Mouse (Mus musculus): ENCODE measurements at regions not wholly inside any gene's neighbourhood (a gene's known extent, or its start where the extent isn't known, plus 50 kb on each side); places are given as distances from the start of the nearest gene placed in this dataset.

DNA sequence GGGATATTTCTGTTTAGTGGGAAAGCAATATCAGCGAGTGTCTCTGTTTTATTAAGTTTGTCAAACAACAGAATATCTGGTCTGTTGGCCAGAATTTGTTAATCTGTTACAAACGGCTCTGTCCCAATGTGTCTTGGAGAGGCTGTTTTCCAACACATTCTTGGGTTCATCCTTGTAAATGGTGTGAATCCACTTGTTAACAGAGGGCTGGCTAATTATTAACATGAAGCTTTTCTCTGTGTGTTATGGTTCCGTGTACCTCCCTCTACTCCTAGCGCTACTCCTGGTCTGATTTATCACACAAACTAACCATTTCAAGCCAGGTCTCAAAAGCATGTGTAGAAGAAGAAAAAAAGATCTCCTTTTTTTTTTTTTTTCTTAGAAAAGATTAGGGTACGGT lies 60.4 kb downstream of the Pou3f3 start:
- no peak for DNase-seq

DNA sequence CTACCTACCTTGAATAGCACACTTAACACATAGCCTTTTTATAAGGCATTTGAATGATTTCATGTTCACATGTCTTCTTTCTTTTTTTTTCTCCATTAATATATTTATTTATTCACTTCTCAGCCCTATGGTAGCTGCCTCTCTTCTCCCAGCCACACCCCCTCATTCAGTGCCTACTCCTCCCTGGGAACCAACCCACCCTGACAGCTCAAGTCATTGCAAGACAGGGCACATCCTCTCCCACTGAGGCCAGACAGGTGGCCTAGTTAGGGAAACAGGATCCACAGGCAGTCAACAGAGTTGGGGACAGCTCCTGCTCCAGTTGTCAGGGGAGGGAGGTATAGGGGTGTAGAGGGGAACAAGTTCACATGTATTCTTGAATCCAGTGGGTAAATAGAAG lies 60.9 kb downstream of the Pou3f3 start:
- DNase-seq: no peak

- peak; percentile 40 for DNase-seq
Observed at GRCm38 (mm10) chr1:42763447-42763846, 67.9 kb downstream of the Pou3f3 start.

- DNase-seq: no peak
Observed at GRCm38 (mm10) chr1:42764048-42764447, 68.5 kb downstream of the Pou3f3 start.

GRCm38 (mm10) chr1:42770085-42770484 lies 74.5 kb downstream of the Pou3f3 start:
- no peak for DNase-seq

- no peak for DNase-seq
Observed at GRCm38 (mm10) chr1:42772000-42772399, 76.4 kb downstream of the Pou3f3 start.

DNA sequence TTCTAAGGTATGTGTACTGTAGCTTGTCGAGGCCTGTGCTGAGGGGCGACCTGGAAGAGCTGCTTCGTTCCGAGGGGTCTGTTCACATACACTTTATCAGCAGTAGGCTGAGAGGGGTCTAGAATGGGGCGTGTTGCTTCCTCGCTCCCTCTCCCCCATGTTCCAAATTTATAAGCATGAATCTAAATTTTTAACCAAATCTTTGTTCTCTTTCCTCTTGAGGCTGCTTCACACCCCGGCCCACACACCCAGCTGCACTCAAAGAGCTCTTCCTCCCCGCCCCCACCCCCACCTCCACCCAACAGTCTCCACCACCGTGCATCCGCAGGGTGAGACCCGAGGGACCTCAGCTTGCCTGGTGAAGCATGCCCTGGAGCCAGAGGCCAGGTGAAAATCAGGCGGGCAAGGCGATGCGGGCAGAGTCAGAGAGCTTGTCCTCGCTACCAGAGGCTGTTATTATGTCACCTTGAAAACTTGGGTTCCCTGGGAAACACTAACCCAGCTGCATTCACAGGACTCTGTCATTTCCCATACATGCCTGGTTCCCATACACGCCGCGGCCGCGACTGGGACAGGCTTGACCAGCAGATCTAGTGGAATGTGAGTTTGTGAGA lies 77.1 kb upstream of the Mrps9 start:
- no peak for DNase-seq

- no peak for DNase-seq
Observed at GRCm38 (mm10) chr1:42774971-42775892, 75.8 kb upstream of the Mrps9 start.

GRCm38 (mm10) chr1:42775893-42776287 lies 75.1 kb upstream of the Mrps9 start:
- DNase-seq: no peak

GRCm38 (mm10) chr1:42777416-42777815 lies 73.6 kb upstream of the Mrps9 start:
- no peak for DNase-seq

- DNase-seq: peak; percentile 19
Observed at GRCm38 (mm10) chr1:42779761-42780160, 71.3 kb upstream of the Mrps9 start.

DNA sequence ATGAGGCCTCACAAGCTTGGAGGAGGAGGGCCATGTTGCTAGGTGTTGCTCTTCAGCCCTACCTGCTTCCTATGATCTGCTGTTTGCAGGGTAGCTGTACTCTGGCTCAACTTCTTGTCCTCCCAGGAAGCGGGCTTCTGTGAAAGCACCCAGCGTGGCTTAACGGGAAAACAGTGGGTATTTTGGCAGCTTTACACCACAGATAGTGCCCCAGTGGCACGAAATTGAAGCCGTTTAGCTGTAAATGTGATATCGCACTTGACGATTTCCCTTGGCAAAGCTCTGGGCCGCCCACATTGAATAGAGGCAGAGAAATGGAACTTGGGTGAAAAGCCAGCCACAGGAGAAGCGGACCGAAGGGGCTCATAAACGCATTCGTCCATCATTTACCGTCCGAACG lies 70.8 kb upstream of the Mrps9 start:
- DNase-seq: no peak

DNA sequence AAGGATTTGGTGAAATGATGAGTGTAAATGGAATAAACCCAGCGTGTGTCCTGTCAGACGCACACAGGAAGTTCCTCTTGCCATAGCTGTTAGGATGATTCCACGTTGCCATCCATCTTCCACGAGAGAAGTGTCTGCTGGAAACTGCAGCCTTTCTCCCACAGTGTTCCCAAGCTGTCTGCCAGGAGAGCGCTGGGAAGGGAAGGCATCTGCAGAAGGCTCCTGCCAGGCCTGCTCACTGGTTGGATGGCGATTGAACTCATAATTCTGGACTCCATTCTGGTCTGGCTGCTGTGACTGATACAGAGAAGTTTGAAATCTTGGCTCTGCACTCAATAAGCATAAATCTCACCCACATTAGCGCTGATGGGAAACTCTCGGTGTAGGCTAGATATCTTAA lies 69.5 kb upstream of the Mrps9 start:
- no peak for DNase-seq

- DNase-seq: no peak
Observed at GRCm38 (mm10) chr1:42783072-42783672, 67.9 kb upstream of the Mrps9 start.

DNA sequence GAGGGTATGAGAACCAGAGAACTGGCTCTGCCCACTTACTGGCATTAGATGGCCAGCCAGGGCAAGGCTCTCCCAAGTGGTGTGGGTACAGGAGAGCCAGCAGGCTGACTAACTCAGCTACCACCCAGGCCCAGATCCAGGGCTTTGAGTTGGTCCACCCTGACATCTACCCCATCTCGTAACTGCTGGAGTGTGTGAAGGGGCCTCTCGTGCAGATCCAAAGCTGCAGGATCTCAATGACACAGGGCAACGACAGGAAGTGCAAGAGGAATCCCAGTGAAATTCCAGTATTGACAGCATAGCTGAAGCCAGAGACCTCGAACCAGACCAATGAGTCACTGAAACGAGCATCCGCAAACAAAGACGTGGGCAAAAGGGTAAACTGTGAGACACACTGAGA lies 63.8 kb upstream of the Mrps9 start:
- DNase-seq: peak; percentile 7

DNA sequence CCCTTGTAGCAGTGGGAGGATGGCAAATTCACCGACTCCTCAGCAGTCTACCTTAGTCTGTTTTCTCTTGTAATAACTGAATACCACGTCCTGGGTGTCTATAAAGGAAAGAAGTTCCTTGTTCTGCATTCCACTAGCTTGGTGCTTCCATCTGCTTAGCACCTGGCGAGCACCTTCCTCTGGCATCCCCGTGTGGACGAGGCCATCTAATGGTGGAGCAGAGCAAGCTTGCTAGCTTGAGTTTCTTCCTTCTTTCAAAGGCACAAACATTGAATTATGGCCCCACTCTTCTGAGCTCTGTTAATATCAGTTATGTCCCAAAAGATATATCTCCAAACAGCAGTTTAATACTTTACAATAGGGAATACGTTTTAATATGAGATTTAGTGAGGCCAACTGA lies 62.6 kb upstream of the Mrps9 start:
- no peak for DNase-seq
